Mouse (Mus musculus): ENCODE data around the gene Sptb.
A peak's percentile ranks its signal among the peaks of the same experiment; 100 is the strongest.

Gene Sptb

GRCm38 (mm10) chr12:76608241-76608640 lies 102.1 kb downstream of the Sptb start:
- DNase-seq (ENCODE audit: low read depth, low spot score): no peak

- DNase-seq (ENCODE audit: low read depth, low spot score): no peak
Observed at GRCm38 (mm10) chr12:76605837-76606236, 104.5 kb downstream of the Sptb start.

GRCm38 (mm10) chr12:76604546-76604945 lies 105.8 kb downstream of the Sptb start:
- DNase-seq (ENCODE audit: low read depth, low spot score): no peak

- DNase-seq (ENCODE audit: low read depth, low spot score): no peak
Observed at GRCm38 (mm10) chr12:76603779-76604178, 106.6 kb downstream of the Sptb start.

- no peak for DNase-seq (ENCODE audit: low read depth, low spot score)
Observed at GRCm38 (mm10) chr12:76598196-76598928, 112.0 kb downstream of the Sptb start.

- no peak for DNase-seq (ENCODE audit: low read depth, low spot score)
Observed at GRCm38 (mm10) chr12:76597577-76598100, 112.7 kb downstream of the Sptb start.

- peak; percentile 70 for DNase-seq (ENCODE audit: low read depth, low spot score)
Observed at GRCm38 (mm10) chr12:76596292-76597023, 113.9 kb downstream of the Sptb start.

- no peak for DNase-seq (ENCODE audit: low read depth, low spot score)
Observed at GRCm38 (mm10) chr12:76595830-76596229, 114.5 kb downstream of the Sptb start.

- no peak for DNase-seq (ENCODE audit: low read depth, low spot score)
Observed at GRCm38 (mm10) chr12:76594556-76594955, 115.8 kb downstream of the Sptb start.

GRCm38 (mm10) chr12:76593839-76594322 lies 116.5 kb downstream of the Sptb start:
- no peak for DNase-seq (ENCODE audit: low read depth, low spot score)

GRCm38 (mm10) chr12:76593254-76593653 lies 117.1 kb downstream of the Sptb start:
- no peak for DNase-seq (ENCODE audit: low read depth, low spot score)

GRCm38 (mm10) chr12:76592213-76592612 lies 118.1 kb downstream of the Sptb start:
- DNase-seq (ENCODE audit: low read depth, low spot score): peak; percentile 78

GRCm38 (mm10) chr12:76591037-76591436 lies 119.3 kb downstream of the Sptb start:
- no peak for DNase-seq (ENCODE audit: low read depth, low spot score)

GRCm38 (mm10) chr12:76589531-76589930 lies 120.8 kb downstream of the Sptb start:
- DNase-seq (ENCODE audit: low read depth, low spot score): no peak

- no peak for DNase-seq (ENCODE audit: low read depth, low spot score)
Observed at GRCm38 (mm10) chr12:76587357-76587756, 123.0 kb downstream of the Sptb start.

GRCm38 (mm10) chr12:76585028-76585427 lies 125.3 kb downstream of the Sptb start:
- no peak for DNase-seq (ENCODE audit: low read depth, low spot score)

- no peak for DNase-seq (ENCODE audit: low read depth, low spot score)
Observed at GRCm38 (mm10) chr12:76583454-76583853, 126.9 kb downstream of the Sptb start.

- DNase-seq (ENCODE audit: low read depth, low spot score): no peak
Observed at GRCm38 (mm10) chr12:76582841-76583240, 127.5 kb downstream of the Sptb start.

- DNase-seq (ENCODE audit: low read depth, low spot score): no peak
Observed at GRCm38 (mm10) chr12:76582139-76582538, 128.2 kb downstream of the Sptb start.

- DNase-seq (ENCODE audit: low read depth, low spot score): no peak
Observed at GRCm38 (mm10) chr12:76579806-76580205, 130.5 kb downstream of the Sptb start.

GRCm38 (mm10) chr12:76578465-76578864 lies 131.9 kb downstream of the Sptb start:
- no peak for DNase-seq (ENCODE audit: low read depth, low spot score)

- no peak for DNase-seq (ENCODE audit: low read depth, low spot score)
Observed at GRCm38 (mm10) chr12:76577858-76578257, 132.5 kb downstream of the Sptb start.

GRCm38 (mm10) chr12:76576806-76577205 lies 133.5 kb downstream of the Sptb start:
- DNase-seq (ENCODE audit: low read depth, low spot score): no peak
